Mouse (Mus musculus) embryo, embryonic 10.5 days (tissue): ENCODE measurements around the gene Gm20388.

Source experiments
- DNase-seq: peaks from one replicate; pipeline ENCODE4 v3.0.0-alpha.2; 2015; ENCODE audit warnings: low spot score

Gm20388 gene

GRCm38 (mm10) chr8:120440739-120441138 lies 530.1 kb downstream of the Gm20388 start:
- DNase-seq, result no peak

DNA sequence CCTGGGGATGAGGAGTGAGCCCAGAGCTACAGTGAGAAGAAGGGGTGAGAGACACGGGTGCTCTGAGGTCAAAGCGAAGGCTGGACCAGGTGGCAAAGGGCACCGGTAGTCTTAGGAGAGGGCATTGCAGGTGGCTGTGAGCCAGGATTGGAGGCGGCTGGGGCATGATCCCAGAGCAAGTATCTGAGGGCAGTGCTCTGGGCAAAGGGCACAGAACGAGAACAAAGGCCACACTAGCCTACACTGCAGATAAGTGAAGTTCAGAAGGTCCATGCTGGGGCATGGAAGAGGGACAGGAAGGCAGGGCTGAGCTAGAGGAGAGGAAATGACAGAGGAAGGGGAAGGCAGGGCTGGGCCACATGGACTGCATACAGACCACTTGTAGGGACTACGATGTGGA lies 531.0 kb downstream of the Gm20388 start:
- no peak for DNase-seq

DNA sequence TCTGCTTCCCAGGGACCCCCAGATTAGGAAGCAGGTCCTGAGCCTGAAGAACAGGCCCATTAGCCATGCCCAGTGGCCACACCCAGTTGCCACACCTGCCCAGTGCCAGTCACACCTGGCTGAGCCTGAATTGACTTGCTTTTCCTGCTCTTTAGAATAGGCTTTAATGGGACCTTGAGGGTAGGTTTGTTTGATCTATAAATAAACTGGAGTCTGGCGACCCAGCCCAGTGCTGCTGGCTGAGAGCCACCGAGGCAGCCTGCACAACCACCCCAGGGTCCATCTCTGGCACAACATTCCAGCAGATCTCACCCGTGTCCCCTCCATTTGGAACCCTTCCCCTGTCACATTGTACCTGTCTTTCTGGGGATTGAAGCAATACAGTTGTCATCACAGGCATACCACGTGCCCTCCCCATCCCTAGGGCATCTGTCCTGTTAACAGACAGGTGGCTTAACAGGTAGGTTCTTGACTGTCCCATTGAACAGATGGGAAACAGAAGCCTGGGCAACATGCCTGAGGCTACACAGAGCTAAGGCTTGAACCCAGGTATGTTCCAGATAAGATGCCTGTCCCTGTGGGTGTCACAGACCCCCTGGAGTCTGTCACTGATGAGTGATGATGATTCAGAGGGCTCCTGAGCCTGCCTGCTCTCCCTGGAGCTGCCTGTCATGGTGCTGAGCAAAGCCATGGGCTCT lies 531.8 kb downstream of the Gm20388 start:
- DNase-seq, result no peak

GRCm38 (mm10) chr8:120445249-120445648 lies 534.6 kb downstream of the Gm20388 start:
- DNase-seq, result no peak

DNA sequence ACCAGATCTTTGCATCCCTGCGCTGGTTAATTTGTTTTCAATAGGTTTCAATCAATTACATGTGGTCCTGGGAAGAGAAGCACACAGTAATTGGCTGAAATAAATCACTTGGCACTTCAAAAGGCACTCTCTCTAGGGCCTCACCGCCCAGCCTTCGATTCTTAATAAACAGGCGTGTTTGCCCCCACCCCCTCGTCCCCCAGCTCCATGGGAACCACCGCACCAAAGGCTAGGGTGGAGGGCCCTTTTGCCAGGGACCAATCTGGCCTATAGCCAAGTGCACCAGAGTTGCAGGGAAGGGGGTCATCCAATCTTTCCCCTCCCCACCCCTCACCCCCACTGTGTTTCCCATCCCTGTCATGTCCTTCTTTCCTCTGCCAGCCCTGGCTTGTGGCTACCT lies 537.5 kb downstream of the Gm20388 start:
- DNase-seq, result no peak

- no peak for DNase-seq
Measured at GRCm38 (mm10) chr8:120449139-120449538, 538.5 kb downstream of the Gm20388 start.

DNA sequence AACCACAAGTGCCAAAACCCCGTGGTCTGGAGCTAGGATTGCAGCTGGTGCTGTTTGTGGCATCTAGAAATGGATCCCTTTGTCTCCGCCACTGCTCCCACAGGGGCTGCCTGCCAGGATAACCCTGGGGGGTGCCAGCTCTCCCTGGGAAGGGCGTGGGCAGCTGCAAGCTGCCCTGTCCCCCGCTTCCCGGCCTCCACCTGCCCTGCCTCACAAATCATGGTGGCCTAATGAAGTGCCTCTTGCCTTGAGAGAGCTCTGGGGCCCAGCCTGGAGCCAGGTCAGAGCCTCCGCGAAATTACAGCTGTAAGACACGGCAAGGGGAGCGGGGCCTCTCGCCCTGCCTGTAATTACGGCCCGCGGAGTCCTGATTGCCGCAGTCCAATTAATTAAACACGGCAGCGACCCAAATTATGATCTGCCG lies 539.0 kb downstream of the Gm20388 start:
- DNase-seq, result peak; percentile 41

GRCm38 (mm10) chr8:120452111-120452510 lies 541.5 kb downstream of the Gm20388 start:
- no peak for DNase-seq

- no peak for DNase-seq
Measured at GRCm38 (mm10) chr8:120454404-120454803, 543.8 kb downstream of the Gm20388 start.

DNA sequence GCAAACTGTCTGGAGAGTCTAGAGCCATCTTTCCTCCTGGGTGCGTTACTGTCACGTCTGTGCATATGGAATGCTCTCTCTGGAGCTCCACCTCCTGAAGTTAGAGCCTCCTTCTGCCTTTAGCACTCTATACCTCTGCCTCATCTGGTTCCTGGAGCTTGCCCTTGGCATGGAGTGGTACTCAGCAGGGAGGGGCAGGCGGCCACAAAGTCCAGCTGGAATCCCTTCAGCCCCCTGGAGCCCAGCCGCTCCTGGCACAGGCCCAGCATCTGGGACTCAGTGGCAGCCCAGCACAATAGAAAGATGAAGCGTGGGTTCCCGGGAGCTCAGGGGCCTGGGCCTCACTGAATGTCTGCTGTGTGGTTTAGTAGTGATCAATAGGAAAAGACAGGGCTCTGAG lies 549.7 kb downstream of the Gm20388 start:
- no peak for DNase-seq

DNA sequence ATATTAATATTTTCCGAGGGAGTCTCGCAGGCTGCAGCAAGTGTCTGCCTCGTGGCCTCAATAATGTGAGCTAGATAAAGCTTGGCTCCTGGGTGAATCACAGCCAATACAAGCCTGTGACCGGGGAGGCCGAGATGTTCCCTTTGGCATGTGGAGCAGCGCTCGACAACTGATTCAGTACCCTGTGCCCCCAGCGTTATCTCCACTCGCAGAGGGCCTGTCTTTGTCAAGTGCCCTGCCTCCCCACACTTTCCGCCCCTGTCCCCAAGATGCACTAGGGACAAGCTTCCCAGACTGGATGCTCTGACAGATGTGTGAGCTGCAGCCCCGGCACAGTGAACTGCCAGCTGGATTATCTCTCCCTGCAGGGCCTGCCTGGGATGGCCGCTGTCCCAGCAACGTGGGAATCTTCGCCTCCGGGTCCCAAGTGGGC lies 551.5 kb downstream of the Gm20388 start:
- no peak for DNase-seq

DNA sequence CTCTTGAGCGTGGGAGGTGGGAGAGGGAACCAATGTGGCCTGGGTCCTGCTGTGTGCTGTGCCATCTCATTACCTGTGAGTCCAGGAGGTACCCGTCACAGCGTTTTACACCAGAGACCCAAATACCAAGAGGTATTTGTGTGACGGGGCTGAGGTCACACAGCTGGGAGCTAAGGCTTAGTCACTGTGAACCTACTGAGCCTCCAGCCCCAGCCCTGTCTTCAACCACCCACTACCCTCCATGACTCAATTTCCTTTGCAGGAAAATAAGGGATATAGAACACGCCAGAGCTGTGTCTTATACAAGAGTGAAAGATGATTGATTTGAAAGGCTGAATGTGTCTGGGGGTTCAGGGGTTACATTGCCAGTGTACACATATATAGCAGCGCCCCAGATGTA lies 552.0 kb downstream of the Gm20388 start:
- no peak for DNase-seq

- no peak for DNase-seq
Measured at GRCm38 (mm10) chr8:120463918-120464584, 553.4 kb downstream of the Gm20388 start.

- no peak for DNase-seq
Measured at GRCm38 (mm10) chr8:120464585-120464937, 553.9 kb downstream of the Gm20388 start.

DNA sequence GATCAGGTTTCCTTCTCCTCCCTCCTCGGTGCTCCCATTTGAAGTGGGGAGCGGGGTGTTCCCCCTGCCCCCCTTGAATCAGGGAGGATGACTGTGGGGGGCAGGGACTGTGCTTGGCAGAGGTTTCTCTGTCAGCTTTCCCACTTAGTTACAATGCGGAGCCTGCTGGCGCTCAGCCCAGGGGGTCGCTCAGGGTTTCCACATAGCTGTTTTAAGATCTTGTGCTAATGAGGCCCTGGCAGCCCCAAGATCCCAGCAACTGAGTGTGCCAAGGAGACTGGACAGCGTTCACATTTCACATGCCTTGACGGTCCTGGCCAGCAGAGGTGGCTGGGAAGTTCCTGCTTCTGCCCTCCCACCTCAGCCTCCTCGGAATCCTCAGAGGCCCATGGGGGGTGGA lies 555.1 kb downstream of the Gm20388 start:
- no peak for DNase-seq

DNA sequence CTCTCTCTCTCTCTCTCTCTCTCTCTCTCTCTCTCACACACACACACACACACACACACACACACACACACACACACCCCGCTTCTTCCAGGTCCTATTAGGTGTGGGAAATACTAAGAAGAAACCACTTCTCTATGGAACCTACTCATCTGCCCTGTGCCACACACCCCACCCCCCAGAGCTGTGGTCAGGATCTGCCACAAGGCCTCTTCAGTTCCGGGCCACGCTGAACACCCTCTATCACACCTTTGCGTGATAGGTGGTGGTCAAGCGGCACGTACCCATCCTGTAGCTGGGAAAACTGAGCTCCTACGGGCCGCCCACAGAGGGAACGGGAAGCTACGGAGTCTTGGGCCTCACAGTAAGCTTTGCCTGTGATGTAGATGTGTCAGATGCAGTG lies 555.6 kb downstream of the Gm20388 start:
- DNase-seq, result no peak

- no peak for DNase-seq
Measured at GRCm38 (mm10) chr8:120467598-120467997, 557.0 kb downstream of the Gm20388 start.

- no peak for DNase-seq
Measured at GRCm38 (mm10) chr8:120470170-120470569, 559.5 kb downstream of the Gm20388 start.

DNA sequence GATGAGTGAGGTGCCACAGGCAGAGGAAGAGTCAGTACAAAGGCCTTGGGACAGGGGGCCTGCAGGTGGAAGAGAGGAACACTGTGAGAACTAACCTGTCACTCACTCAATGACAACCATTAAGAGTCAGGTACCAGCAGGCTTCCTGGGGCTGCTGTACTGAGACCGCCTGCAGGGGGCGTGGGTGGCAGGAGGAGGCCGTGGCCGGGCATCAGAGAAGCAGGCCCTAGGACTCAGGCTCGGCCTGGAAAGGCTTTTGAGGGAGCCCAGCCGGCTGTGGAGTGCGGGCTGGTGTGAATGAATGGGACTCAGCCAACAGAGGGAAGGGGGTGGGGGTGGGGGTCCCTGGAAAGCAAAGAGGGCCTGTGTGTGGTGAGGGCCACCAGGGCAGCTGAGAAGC lies 560.5 kb downstream of the Gm20388 start:
- peak; percentile 69 for DNase-seq

DNA sequence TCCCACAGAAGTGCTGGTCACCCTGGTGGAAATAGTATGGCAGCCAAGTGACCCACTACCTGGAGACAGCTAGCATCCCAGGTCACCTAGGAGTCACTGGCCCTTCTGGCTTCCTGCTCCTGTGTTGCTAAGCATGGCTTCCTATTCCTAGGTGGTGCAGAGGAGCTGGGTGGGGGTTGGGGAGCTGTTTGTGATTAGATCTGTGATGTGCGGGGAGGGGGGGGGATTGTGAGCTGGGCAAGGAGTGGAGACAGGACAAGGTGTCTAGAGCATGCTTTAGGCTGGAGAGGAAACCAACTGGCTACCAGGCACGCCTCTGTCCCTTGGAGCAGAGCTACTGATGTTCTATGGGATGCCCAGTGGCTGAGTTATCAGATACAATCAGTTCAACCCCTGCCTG lies 561.1 kb downstream of the Gm20388 start:
- no peak for DNase-seq

DNA sequence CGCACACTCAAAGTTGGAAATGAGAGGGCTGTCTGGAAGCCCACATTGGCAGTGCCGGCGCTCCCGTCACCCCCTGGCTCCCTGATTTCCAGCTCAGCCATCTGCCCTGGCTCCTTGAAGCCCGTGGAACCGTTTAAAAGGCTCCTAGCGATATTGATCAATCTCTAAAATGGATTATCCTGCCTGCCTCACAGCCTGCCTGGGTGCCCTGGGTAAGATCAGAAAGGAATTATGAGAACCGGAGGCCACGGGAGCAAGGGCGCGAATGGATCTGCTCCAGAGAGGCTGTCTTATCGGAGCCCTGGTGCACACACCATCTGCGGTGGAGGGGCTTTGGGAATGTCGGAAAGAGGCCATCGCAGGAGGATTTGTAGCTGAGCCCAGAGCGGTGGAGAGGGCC lies 561.6 kb downstream of the Gm20388 start:
- peak; percentile 45 for DNase-seq

DNA sequence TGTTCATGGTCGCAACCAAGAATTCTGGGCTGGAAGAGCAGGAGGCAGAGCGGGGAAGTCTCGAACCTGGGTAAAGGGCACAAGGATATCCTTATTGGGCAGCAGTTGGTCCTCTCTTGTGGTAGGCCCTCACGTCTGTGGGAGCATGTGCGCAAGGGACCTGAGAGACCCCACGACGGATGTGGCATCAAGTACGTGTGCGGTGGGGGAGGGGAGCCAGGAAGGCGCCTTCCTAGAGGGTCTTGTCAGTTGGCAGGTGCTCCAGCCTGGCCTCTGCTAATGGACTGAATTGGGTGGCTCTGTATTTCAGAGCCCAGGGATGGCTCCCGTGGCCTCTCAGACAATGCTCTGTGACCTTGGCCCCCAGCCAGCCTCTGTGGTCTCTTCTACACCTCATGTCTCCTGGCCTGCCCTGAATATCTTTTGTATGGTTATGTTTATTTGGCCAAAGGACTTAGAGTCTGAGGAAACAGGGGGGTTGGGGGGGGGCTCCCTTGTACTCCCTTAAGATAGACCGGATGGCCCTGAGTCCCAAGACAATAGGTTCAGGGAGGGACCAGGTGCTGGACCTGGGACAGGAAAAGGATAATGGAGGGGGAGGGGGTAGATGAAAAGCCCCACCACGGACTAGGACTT lies 563.2 kb downstream of the Gm20388 start:
- no peak for DNase-seq

- no peak for DNase-seq
Measured at GRCm38 (mm10) chr8:120474496-120475235, 564.0 kb downstream of the Gm20388 start.
